In genomic region chr17:31451179-31451708, GRCm38 (mm10) we compare ENCODE assay signal across 8 mouse cellular contexts.
DNase-seq lines count a peak whose midpoint lies in the region; ATAC-seq lines count a peak whose summit lies in the region.

No protein-coding gene starts in this region.

- H3K4me2 ChIP-seq in hindbrain, embryonic 12.5 days (replicated peaks) = no peak overlapping the region

- H3K4me3 ChIP-seq in hindbrain, embryonic 12.5 days = no peak overlapping the region
- no peak overlapping the region for H3K4me3 ChIP-seq in limb, embryonic 10.5 days

- WGBS in hindbrain, embryonic 12.5 days = 41% methylated on average over 8 of the region's 8 CpGs
- WGBS in limb, embryonic 10.5 days = 59% methylated on average over 8 of the region's 8 CpGs

- H3K9ac ChIP-seq in hindbrain, embryonic 12.5 days = no peak overlapping the region

- peaks cover 19% of the 10 kb centered on the region for H3K4me1 ChIP-seq in hindbrain, embryonic 12.5 days
- peaks cover 39% of the 10 kb centered on the region for H3K4me1 ChIP-seq in limb, embryonic 10.5 days

- peak; percentile 65 to 85 for DNase-seq in adrenal gland, adult (ENCODE audit: inconsistent age in 2 of 2, low spot score in 1 of 2)
- no peak for DNase-seq in adrenal gland, postnatal 4 days (ENCODE audit: low spot score in 2 of 2)
- DNase-seq in brain, embryonic 18.5 days (ENCODE audit: low read depth, low spot score) = peak; percentile 42
- no peak for DNase-seq in limb, embryonic 10.5 days (ENCODE audit: low spot score)
- peak; percentile 79 to 84 for DNase-seq in right cerebral cortex, postnatal 10 days (ENCODE audit: low spot score in 2 of 2)
- no peak for DNase-seq in urinary bladder, adult 18-20 months (ENCODE audit: low spot score in 2 of 2)
- DNase-seq in embryo, embryonic 9.5 days (ENCODE audit: extremely low spot score) = no peak

- H3K27ac ChIP-seq in hindbrain, embryonic 12.5 days = peak overlapping the region; percentile 64
- H3K27ac ChIP-seq in limb, embryonic 10.5 days = peak overlapping the region; percentile 67

- peaks cover 29% of the 10 kb centered on the region for H3K36me3 ChIP-seq in hindbrain, embryonic 12.5 days
- peaks cover 28% of the 10 kb centered on the region for H3K36me3 ChIP-seq in limb, embryonic 10.5 days

- no peaks in the 10 kb centered on the region for H3K9me3 ChIP-seq in hindbrain, embryonic 12.5 days (replicated peaks)
- H3K9me3 ChIP-seq in limb, embryonic 10.5 days (replicated peaks) = no peaks in the 10 kb centered on the region

- no peak for ATAC-seq in hindbrain, embryonic 12.5 days (ENCODE audit: low FRiP score)

- H3K27me3 ChIP-seq in hindbrain, embryonic 12.5 days = no peaks in the 10 kb centered on the region
- H3K27me3 ChIP-seq in limb, embryonic 10.5 days (ENCODE audit: low read depth, poor library complexity, severe bottlenecking) = no peaks in the 10 kb centered on the region

Comparison
In these comparisons a context has a peak if more than half of its experiments do, and no peak if none do; other contexts are left out.
1. DNase-seq: peak in adrenal gland, adult (2 of 2), brain, embryonic 18.5 days (single experiment) and right cerebral cortex, postnatal 10 days (2 of 2); none in adrenal gland, postnatal 4 days (0 of 2), limb, embryonic 10.5 days (single experiment), urinary bladder, adult 18-20 months (0 of 2) and embryo, embryonic 9.5 days (single experiment).